8 mouse cellular contexts compared by ENCODE assay signal in the genomic region with DNA sequence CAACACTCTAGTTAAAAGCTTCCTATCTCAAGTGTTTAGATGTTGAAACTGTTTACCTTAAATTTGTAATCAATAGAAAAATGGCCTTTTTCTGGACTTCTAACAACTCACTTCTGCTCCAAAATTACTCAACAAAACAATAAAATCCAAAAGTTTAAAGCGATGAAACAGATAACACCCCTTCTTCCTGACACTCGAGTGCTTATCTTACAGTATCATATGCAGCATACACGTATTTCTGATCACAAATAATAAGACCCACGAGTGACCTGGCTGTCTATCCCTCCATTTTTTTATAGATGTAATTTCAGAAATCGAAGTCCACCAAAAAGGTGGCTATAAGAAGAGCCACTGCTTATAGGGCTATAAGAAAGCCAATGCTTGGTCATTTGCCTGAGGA. TPM values are rescaled to one million over a fixed set of nuclear protein-coding genes. Genes with fewer than 3 reads are reported as not detected.
DNase-seq lines count a peak whose midpoint lies in the region; ATAC-seq and TF ChIP-seq lines count a peak whose summit lies in the region.

No protein-coding gene starts in this region.

- peak overlapping the region; percentile 88 for H3K9ac ChIP-seq in heart, embryonic 15.5 days
- H3K9ac ChIP-seq in hindbrain, postnatal 0 days (replicated peaks; ENCODE audit: low read length), result peak overlapping the region; percentile 94; the same call in 1 of the 2 replicates
- H3K9ac ChIP-seq in midbrain, embryonic 16.5 days (ENCODE audit: low read depth, low read length), result peak overlapping the region; percentile 95

- ATAC-seq in heart, embryonic 15.5 days (replicated peaks; ENCODE audit: insufficient number of reproducible peaks, insufficient read depth, low FRiP score, low read depth), result no peak
- ATAC-seq in hindbrain, postnatal 0 days, result no peak
- ATAC-seq in midbrain, embryonic 16.5 days, result no peak
- ATAC-seq in erythroid progenitor cell, adult 5-6 weeks (replicated peaks; ENCODE audit: low FRiP score, poor library complexity, severe bottlenecking), result no peak

- no peak for TF ChIP-seq CTCF in bone marrow macrophage, adult 2 months (IDR thresholded peaks at IDR 0.05; ENCODE audit: low read depth, low read length)
- TF ChIP-seq CTCF in hindbrain, postnatal 0 days (IDR thresholded peaks at IDR 0.05; ENCODE audit: low read depth), result no peak

- WGBS in heart, embryonic 15.5 days, result 47% methylated on average over 5 of the region's 5 CpGs
- 76% methylated on average over 5 of the region's 5 CpGs for WGBS in hindbrain, postnatal 0 days
- 79% methylated on average over 5 of the region's 5 CpGs for WGBS in midbrain, embryonic 16.5 days

- H3K4me1 ChIP-seq in heart, embryonic 15.5 days (replicated peaks), result peaks cover 34% of the 10 kb centered on the region
- peaks cover 44% of the 10 kb centered on the region for H3K4me1 ChIP-seq in bone marrow macrophage, adult 2 months (ENCODE audit: control insufficient read depth, insufficient read depth, low read length)
- H3K4me1 ChIP-seq in hindbrain, postnatal 0 days (ENCODE audit: insufficient read depth, low read length), result peaks cover 6% of the 10 kb centered on the region; the same call in 1 of the 2 replicates
- peaks cover 19% of the 10 kb centered on the region for H3K4me1 ChIP-seq in midbrain, embryonic 16.5 days (ENCODE audit: control insufficient read depth, insufficient read depth, low read length)

- peak overlapping the region; percentile 81 for H3K4me3 ChIP-seq in heart, embryonic 15.5 days
- peak overlapping the region; percentile 96 for H3K4me3 ChIP-seq in bone marrow macrophage, adult 2 months (ENCODE audit: insufficient read depth, low read length)
- H3K4me3 ChIP-seq in hindbrain, postnatal 0 days (ENCODE audit: low read length), result peak overlapping the region; percentile 94
- H3K4me3 ChIP-seq in midbrain, embryonic 16.5 days (ENCODE audit: low read depth, low read length), result peak overlapping the region; percentile 56

- H3K27ac ChIP-seq in heart, embryonic 15.5 days, result no peak overlapping the region
- no peak overlapping the region for H3K27ac ChIP-seq in bone marrow macrophage, adult 2 months (ENCODE audit: insufficient read depth, low read depth, low read length)
- no peak overlapping the region for H3K27ac ChIP-seq in hindbrain, postnatal 0 days
- no peak overlapping the region for H3K27ac ChIP-seq in midbrain, embryonic 16.5 days (ENCODE audit: low read length)

- no peaks in the 10 kb centered on the region for H3K27me3 ChIP-seq in heart, embryonic 15.5 days
- H3K27me3 ChIP-seq in hindbrain, postnatal 0 days (ENCODE audit: insufficient read depth, low read length), result no peaks in the 10 kb centered on the region
- H3K27me3 ChIP-seq in midbrain, embryonic 16.5 days (ENCODE audit: control insufficient read depth, insufficient read depth, low read depth, low read length), result no peaks in the 10 kb centered on the region

- intact Hi-C loops in left cerebral cortex, postnatal 25 days (cut with DNase I), result loop anchor here (5.0 kb wide), 1 partner anchor 100 kb away; the partner anchor contains the start of gene Gpr137c

- DNase-seq in heart, postnatal 4 days, result no peak
- no peak for DNase-seq in hindbrain, postnatal 0 days (ENCODE audit: low spot score)
- DNase-seq in adrenal gland, adult (ENCODE audit: inconsistent age in 2 of 2, low spot score in 1 of 2), result no peak
- no peak for DNase-seq in left cerebral cortex, postnatal 25 days (ENCODE audit: low spot score in 2 of 2)

- TF ChIP-seq POLR2A in bone marrow macrophage, adult 2 months (IDR thresholded peaks at IDR 0.05; ENCODE audit: borderline replicate concordance, low read depth, low read length), result no peak

- no peaks in the 10 kb centered on the region for H3K36me3 ChIP-seq in heart, embryonic 15.5 days
- no peaks in the 10 kb centered on the region for H3K36me3 ChIP-seq in hindbrain, postnatal 0 days (ENCODE audit: insufficient read depth, low read length)
- H3K36me3 ChIP-seq in midbrain, embryonic 16.5 days (ENCODE audit: control insufficient read depth, insufficient read depth, low read length), result no peaks in the 10 kb centered on the region

- H3K9me3 ChIP-seq in heart, embryonic 15.5 days (replicated peaks), result no peaks in the 10 kb centered on the region
- H3K9me3 ChIP-seq in hindbrain, postnatal 0 days (ENCODE audit: low read length), result no peaks in the 10 kb centered on the region
- no peaks in the 10 kb centered on the region for H3K9me3 ChIP-seq in midbrain, embryonic 16.5 days (replicated peaks; ENCODE audit: control insufficient read depth, low read length, poor library complexity, severe bottlenecking)

- H3K4me2 ChIP-seq in heart, embryonic 15.5 days, result peak overlapping the region; percentile 71
- H3K4me2 ChIP-seq in hindbrain, postnatal 0 days (ENCODE audit: low read depth, low read length), result peak overlapping the region; percentile 70
- H3K4me2 ChIP-seq in midbrain, embryonic 16.5 days (ENCODE audit: low read length), result peak overlapping the region; percentile 80

RNA-seq across cellular contexts. Expression of gene Ero1l, which starts 1.6 kb away (rescaled TPM):
- polyA plus RNA-seq in heart, embryonic 15.5 days (2015; fragmentation: Nextera tagmentation; extraction: Ambion mirVana), result 28.6 and 35.2 TPM in 2 replicates
- total RNA-seq in heart, postnatal 4 days (2021), result 10 to 100 TPM; 25.7 to 25.8 TPM
- 24.8 and 26.7 TPM in 2 replicates for polyA plus RNA-seq in bone marrow macrophage, adult 2 months (2012; ENCODE audit: insufficient read depth, insufficient read length, missing spikeins)
- 15.7 and 18.7 TPM in 2 replicates for total RNA-seq in hindbrain, postnatal 0 days (2014; rRNA removed)
- polyA plus RNA-seq in hindbrain, postnatal 0 days (2015; fragmentation: Nextera tagmentation; extraction: Ambion mirVana), result 23.3 and 25.7 TPM in 2 replicates
- polyA plus RNA-seq in midbrain, embryonic 16.5 days (2015; fragmentation: Nextera tagmentation; extraction: Ambion mirVana), result 24.5 and 27.6 TPM in 2 replicates
- total RNA-seq in left cerebral cortex, postnatal 25 days (2021), result 10 to 100 TPM; 46.6 to 47.1 TPM
- total RNA-seq in erythroid progenitor cell, adult 5-6 weeks (2015; ENCODE audit: low replicate concordance), result 23.4 and 37.7 TPM in 2 replicates
- 28.9 and 38.3 TPM in 2 replicates for total RNA-seq in erythroid progenitor cell, adult 5-6 weeks (2017; ENCODE audit: low replicate concordance)

RNA-seq across cellular contexts. Expression of gene Psmc6, which starts 12.7 kb away (rescaled TPM):
- polyA plus RNA-seq in heart, embryonic 15.5 days (2015; fragmentation: Nextera tagmentation; extraction: Ambion mirVana), result 104 and 117 TPM in 2 replicates
- total RNA-seq in heart, postnatal 4 days (2021), result 100 to 1,000 TPM; 117 to 118 TPM
- 149 and 206 TPM in 2 replicates for polyA plus RNA-seq in bone marrow macrophage, adult 2 months (2012; ENCODE audit: insufficient read depth, insufficient read length, missing spikeins)
- total RNA-seq in hindbrain, postnatal 0 days (2014; rRNA removed), result 65.0 and 72.6 TPM in 2 replicates
- polyA plus RNA-seq in hindbrain, postnatal 0 days (2015; fragmentation: Nextera tagmentation; extraction: Ambion mirVana), result 136 and 144 TPM in 2 replicates
- 153 and 161 TPM in 2 replicates for polyA plus RNA-seq in midbrain, embryonic 16.5 days (2015; fragmentation: Nextera tagmentation; extraction: Ambion mirVana)
- 10 to 100 TPM; 93.0 to 97.0 TPM for total RNA-seq in left cerebral cortex, postnatal 25 days (2021)
- total RNA-seq in erythroid progenitor cell, adult 5-6 weeks (2015; ENCODE audit: low replicate concordance), result 103 and 178 TPM in 2 replicates
- 151 and 157 TPM in 2 replicates for total RNA-seq in erythroid progenitor cell, adult 5-6 weeks (2017; ENCODE audit: low replicate concordance)

RNA-seq across cellular contexts. Expression of gene Styx, which starts 34.0 kb away (rescaled TPM):
- polyA plus RNA-seq in heart, embryonic 15.5 days (2015; fragmentation: Nextera tagmentation; extraction: Ambion mirVana), result 58.8 and 61.1 TPM in 2 replicates
- 10 to 100 TPM; 45.4 to 57.1 TPM for total RNA-seq in heart, postnatal 4 days (2021)
- polyA plus RNA-seq in bone marrow macrophage, adult 2 months (2012; ENCODE audit: insufficient read depth, insufficient read length, missing spikeins), result 20.9 and 23.4 TPM in 2 replicates
- total RNA-seq in hindbrain, postnatal 0 days (2014; rRNA removed), result 20.7 and 22.7 TPM in 2 replicates
- polyA plus RNA-seq in hindbrain, postnatal 0 days (2015; fragmentation: Nextera tagmentation; extraction: Ambion mirVana), result 72.4 and 73.7 TPM in 2 replicates
- polyA plus RNA-seq in midbrain, embryonic 16.5 days (2015; fragmentation: Nextera tagmentation; extraction: Ambion mirVana), result 62.9 and 64.0 TPM in 2 replicates
- 10 to 100 TPM; 12.6 to 18.4 TPM for total RNA-seq in left cerebral cortex, postnatal 25 days (2021)
- 7.1 and 14.1 TPM in 2 replicates for total RNA-seq in erythroid progenitor cell, adult 5-6 weeks (2015; ENCODE audit: low replicate concordance)
- total RNA-seq in erythroid progenitor cell, adult 5-6 weeks (2017; ENCODE audit: low replicate concordance), result 1.6 and 11.9 TPM in 2 replicates
